Mouse (Mus musculus): Measurements from ENCODE around the gene Pafah2. TPM values are rescaled to one million over a fixed set of nuclear protein-coding genes. Genes with fewer than 3 reads are reported as not detected.

Pafah2 gene
- polyA plus RNA-seq, 1 experiment, result 4.9 TPM

DNA sequence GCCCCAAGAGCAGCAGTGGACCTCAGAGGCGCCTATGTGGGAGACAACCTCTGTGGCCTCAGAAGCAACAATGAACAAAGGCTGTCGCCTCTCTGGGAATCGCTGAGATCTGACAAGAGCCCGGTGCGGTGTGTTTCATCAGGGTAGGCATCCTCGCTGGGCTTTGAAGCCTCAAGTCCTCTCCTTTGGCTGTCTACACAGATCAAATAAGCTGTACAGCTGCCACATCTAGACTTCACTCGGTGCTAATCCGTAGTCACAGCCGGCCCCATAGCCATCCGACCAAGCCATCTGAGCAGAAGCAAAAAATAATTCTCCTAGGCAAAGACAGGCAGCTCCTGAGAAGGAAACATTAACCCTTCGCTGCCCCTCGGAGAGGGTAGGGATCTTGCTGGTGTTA, 69.7 kb downstream of the Pafah2 start:
- no peak overlapping the region for H3K4me3 ChIP-seq (ENCODE audit: extremely low read depth, insufficient read depth, insufficient read length)
- TF ChIP-seq POLR2A (IDR thresholded peaks at IDR 0.05; ENCODE audit: low read depth, low read length) (no peak), CTCF (IDR thresholded peaks at IDR 0.05; ENCODE audit: extremely low read depth, insufficient read depth, insufficient read length, insufficient replicate concordance) (no peak)
- H3K36me3 ChIP-seq (ENCODE audit: control insufficient read depth, insufficient read depth, low read length), result no peaks in the 10 kb centered on the region
- DNase-seq (ENCODE audit: low read depth in 1 of 2, low spot score in 2 of 2), result no peak
- H3K4me1 ChIP-seq (ENCODE audit: control insufficient read depth, insufficient read depth, insufficient read length), result peaks cover 6% of the 10 kb centered on the region; the same call in 1 of the 2 replicates
- no peaks in the 10 kb centered on the region for H3K27me3 ChIP-seq (ENCODE audit: control insufficient read depth, insufficient read depth, low read length)
- WGBS, result 75% methylated on average over 12 of the region's 12 CpGs
- H3K27ac ChIP-seq (ENCODE audit: insufficient read depth, low read length), result no peak overlapping the region

DNA sequence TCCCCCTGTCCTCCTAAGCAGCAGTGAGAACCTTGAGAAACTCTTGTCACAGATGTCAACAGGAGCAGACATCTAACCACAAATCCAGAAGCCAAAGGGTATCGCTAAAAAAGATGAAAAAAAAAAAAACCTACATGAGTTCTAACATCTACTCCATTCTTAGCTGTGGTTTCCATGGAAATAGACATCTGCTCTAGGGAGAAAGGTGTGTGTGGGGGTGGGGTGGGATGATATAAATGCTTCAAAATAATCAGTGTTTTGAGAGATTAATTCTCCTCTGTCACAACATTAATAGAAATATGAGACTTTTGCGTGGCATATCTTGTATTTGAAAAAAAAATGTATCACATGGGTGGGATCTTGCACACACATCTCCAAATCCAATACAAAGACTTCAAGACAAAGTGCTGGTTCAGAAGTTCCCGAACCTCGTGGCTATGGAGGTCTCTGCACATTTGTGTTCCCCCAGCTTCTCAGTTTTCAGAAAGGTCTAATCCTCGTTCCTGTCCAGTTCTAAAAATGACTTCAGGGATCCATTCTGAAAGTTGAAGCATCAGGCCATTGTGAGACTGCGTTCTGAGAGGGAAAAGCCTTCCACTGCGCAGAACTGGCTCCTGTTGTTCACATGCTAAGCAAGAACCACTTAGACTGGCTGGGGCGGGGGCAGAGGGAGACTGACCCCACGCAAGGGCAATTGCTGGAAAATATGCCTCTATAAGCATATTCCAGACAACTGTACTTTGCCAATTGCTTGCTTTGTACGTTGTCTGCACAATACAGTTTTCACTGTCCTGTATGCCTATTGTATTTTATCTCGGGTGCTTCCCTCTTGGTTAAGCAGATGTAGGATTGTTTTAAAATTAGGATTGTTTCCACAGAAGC, 70.5 kb downstream of the Pafah2 start:
- no peak overlapping the region for H3K27ac ChIP-seq (ENCODE audit: insufficient read depth, low read length)
- TF ChIP-seq POLR2A (IDR thresholded peaks at IDR 0.05; ENCODE audit: low read depth, low read length) (no peak), CTCF (IDR thresholded peaks at IDR 0.05; ENCODE audit: extremely low read depth, insufficient read depth, insufficient read length, insufficient replicate concordance) (no peak)
- no peaks in the 10 kb centered on the region for H3K27me3 ChIP-seq (ENCODE audit: control insufficient read depth, insufficient read depth, low read length)
- WGBS, result 74% methylated on average over 11 of the region's 11 CpGs
- DNase-seq (ENCODE audit: low read depth in 1 of 2, low spot score in 2 of 2), result no peak
- H3K36me3 ChIP-seq (ENCODE audit: control insufficient read depth, insufficient read depth, low read length), result no peaks in the 10 kb centered on the region
- H3K4me1 ChIP-seq (ENCODE audit: control insufficient read depth, insufficient read depth, insufficient read length), result peaks cover 6% of the 10 kb centered on the region; the same call in 1 of the 2 replicates
- no peak overlapping the region for H3K4me3 ChIP-seq (ENCODE audit: extremely low read depth, insufficient read depth, insufficient read length)

DNA sequence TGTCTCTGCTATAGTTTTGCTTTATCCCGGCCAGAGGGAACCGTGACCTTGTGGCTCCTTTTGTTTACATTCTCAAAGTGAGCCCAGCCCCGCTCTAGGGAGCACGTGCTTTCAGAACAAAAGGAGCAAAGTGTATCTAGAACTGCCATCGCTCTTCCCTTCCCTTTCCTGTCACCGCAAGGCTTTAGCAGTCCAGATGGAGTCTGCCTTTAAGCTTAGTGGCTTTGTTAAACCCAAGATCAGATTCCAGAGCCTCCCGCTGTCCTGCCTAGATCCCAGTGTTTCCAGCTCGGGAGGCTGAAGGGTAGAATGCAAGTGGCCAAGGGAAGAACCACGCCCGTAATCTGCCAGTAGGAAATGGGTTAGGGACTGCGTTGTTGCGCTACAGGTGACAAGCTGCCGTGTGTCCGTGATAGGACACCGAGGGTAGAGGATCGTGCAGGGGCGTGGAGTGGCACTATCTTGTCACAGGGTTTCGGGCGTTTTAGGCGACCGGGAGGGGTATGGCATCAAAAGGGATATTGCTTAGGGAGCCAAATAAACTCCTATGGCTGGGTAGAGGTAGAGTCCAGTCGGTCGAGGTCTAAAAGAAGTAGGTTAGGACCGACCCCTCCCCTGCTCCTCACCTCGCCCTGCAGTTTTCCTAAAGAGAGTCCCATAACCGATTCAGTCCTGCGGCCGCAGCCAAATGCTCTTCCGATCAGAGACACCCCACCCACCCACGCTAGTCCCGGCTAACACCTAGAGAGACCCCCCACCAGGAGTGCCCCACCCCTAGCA, 71.5 kb downstream of the Pafah2 start:
- Histone ChIP-seq H3K36me3 (ENCODE audit: control insufficient read depth, insufficient read depth, low read length) (no peaks in the 10 kb centered on the region), H3K27ac (ENCODE audit: insufficient read depth, low read length) (no peak overlapping the region), H3K27me3 (ENCODE audit: control insufficient read depth, insufficient read depth, low read length) (no peaks in the 10 kb centered on the region), H3K4me3 (ENCODE audit: extremely low read depth, insufficient read depth, insufficient read length) (peak overlapping the region; percentile 72), H3K4me1 (ENCODE audit: control insufficient read depth, insufficient read depth, insufficient read length) (peaks cover 6% of the 10 kb centered on the region; the same call in 1 of the 2 replicates)
- no peak for TF ChIP-seq POLR2A (IDR thresholded peaks at IDR 0.05; ENCODE audit: low read depth, low read length)
- no peak for TF ChIP-seq CTCF (IDR thresholded peaks at IDR 0.05; ENCODE audit: extremely low read depth, insufficient read depth, insufficient read length, insufficient replicate concordance)
- DNase-seq (ENCODE audit: low read depth in 1 of 2, low spot score in 2 of 2), result no peak
- 1% methylated on average over 31 of the region's 31 CpGs for WGBS

DNA sequence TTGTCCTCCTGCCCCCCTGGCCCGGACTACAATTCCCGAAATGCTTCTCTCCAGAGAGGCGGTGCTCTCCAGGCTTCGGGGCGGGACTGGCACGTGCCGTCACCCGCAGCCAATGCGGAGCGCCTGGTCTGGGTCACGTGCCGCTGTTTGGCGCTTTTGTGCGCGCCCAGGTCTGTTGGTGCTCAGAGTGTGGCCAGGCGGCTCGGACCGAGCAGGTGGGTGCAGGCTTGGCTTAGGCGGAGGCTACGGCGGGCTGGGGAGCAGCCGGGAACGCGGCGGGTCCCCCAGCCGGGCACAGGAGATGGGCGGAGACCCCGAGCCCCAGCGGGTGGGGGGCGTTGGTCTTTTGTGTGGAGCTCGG, 72.1 kb downstream of the Pafah2 start, which contains the start of gene Stmn1:
Stmn1 (plus strand) TSS at position 106 of the 361 bp plus-strand sequence.
- no peak for TF ChIP-seq CTCF (IDR thresholded peaks at IDR 0.05; ENCODE audit: extremely low read depth, insufficient read depth, insufficient read length, insufficient replicate concordance)
- TF ChIP-seq POLR2A (IDR thresholded peaks at IDR 0.05; ENCODE audit: low read depth, low read length), result peak; percentile 94
- Histone ChIP-seq H3K36me3 (ENCODE audit: control insufficient read depth, insufficient read depth, low read length) (no peaks in the 10 kb centered on the region; the same call in 1 of the 2 replicates), H3K4me3 (ENCODE audit: extremely low read depth, insufficient read depth, insufficient read length) (peak within 1 kb of the TSS; percentile 72), H3K4me1 (ENCODE audit: control insufficient read depth, insufficient read depth, insufficient read length) (peaks cover 6% of the 10 kb centered on the region; the same call in 1 of the 2 replicates), H3K27ac (ENCODE audit: insufficient read depth, low read length) (peak within 1 kb of the TSS; percentile 10; the same call in 1 of the 2 replicates), H3K27me3 (ENCODE audit: control insufficient read depth, insufficient read depth, low read length) (no peaks in the 10 kb centered on the region)
- WGBS, result under 1% methylated on average over 31 of the region's 31 CpGs
- DNase-seq (ENCODE audit: low read depth in 1 of 2, low spot score in 2 of 2), result peak; percentile 77 to 95

DNA sequence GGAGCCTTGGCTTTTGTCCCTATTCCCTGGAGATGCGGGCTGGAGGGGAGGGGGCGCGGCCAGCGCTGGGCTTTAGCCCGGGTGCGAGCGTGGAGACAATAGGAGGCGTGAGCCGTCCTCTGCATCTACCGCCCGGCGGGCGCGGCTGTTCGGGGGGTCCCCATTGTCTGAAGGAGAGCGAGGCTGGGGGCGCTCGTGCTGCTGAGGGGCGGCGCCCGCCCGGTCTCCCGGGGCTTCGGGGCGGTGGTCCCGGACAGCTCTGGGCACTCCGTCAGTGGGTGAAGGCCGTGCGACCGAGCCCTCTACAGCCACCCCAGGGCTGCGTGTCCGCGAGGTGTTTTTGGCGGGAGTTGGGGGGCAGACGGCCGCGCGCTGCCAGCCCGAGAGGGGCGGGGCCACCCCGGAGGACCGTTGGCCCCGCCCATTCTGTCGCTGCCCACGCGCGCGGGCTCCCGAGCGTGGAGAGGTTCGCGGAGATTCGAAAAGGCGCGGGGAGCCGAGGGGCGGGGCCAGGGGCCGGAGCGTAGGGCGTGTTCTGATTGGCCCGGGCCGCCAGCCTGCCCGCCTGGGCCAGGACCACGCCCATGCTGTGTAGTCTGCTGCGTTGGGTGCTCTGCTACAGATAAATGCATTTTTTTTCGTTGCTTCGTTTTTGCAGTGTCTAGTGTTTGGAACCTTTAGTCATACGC, 72.6 kb downstream of the Pafah2 start:
- no peaks in the 10 kb centered on the region; the same call in 1 of the 2 replicates for H3K36me3 ChIP-seq (ENCODE audit: control insufficient read depth, insufficient read depth, low read length)
- H3K4me1 ChIP-seq (ENCODE audit: control insufficient read depth, insufficient read depth, insufficient read length), result peaks cover 6% of the 10 kb centered on the region; the same call in 1 of the 2 replicates
- H3K4me3 ChIP-seq (ENCODE audit: extremely low read depth, insufficient read depth, insufficient read length), result peak overlapping the region; percentile 72
- no peaks in the 10 kb centered on the region for H3K27me3 ChIP-seq (ENCODE audit: control insufficient read depth, insufficient read depth, low read length)
- peak overlapping the region; percentile 10; the same call in 1 of the 2 replicates for H3K27ac ChIP-seq (ENCODE audit: insufficient read depth, low read length)
- under 1% methylated on average over 63 of the region's 68 CpGs for WGBS
- peak; percentile 83 to 97 for DNase-seq (ENCODE audit: low read depth in 1 of 2, low spot score in 2 of 2)
- TF ChIP-seq POLR2A (IDR thresholded peaks at IDR 0.05; ENCODE audit: low read depth, low read length) (no peak), CTCF (IDR thresholded peaks at IDR 0.05; ENCODE audit: extremely low read depth, insufficient read depth, insufficient read length, insufficient replicate concordance) (no peak)

DNA sequence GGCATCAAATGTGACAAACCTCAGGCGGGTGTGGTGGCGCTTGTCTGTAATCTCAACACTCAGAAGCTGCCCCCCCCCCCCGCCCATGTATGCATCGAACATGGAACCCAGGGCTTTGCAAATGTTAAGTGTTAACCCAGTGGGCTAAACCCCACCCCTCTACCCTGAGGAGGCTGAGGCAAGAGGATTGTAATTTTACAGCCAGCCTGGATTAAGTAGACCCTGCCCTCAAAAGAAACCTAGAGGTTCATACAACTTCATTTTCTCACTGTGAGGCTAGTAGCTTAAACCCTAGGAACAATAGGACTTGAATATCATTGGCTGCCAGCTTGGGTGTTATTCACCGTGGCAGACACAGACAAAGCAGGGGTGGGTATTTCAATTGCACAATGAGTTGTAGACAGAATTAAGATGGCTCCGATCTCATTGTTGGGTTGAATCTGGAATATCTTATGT, 73.2 kb downstream of the Pafah2 start:
- TF ChIP-seq POLR2A (IDR thresholded peaks at IDR 0.05; ENCODE audit: low read depth, low read length), result no peak
- TF ChIP-seq CTCF (IDR thresholded peaks at IDR 0.05; ENCODE audit: extremely low read depth, insufficient read depth, insufficient read length, insufficient replicate concordance), result no peak
- H3K27me3 ChIP-seq (ENCODE audit: control insufficient read depth, insufficient read depth, low read length), result no peaks in the 10 kb centered on the region
- DNase-seq (ENCODE audit: low read depth in 1 of 2, low spot score in 2 of 2), result no peak
- WGBS, result 15% methylated on average over 6 of the region's 6 CpGs
- no peak overlapping the region for H3K27ac ChIP-seq (ENCODE audit: insufficient read depth, low read length)
- peaks cover 6% of the 10 kb centered on the region; the same call in 1 of the 2 replicates for H3K4me1 ChIP-seq (ENCODE audit: control insufficient read depth, insufficient read depth, insufficient read length)
- H3K4me3 ChIP-seq (ENCODE audit: extremely low read depth, insufficient read depth, insufficient read length), result peak overlapping the region; percentile 72
- no peaks in the 10 kb centered on the region; the same call in 1 of the 2 replicates for H3K36me3 ChIP-seq (ENCODE audit: control insufficient read depth, insufficient read depth, low read length)

Data from spleen, adult 2 months (tissue).